In the genomic region with DNA sequence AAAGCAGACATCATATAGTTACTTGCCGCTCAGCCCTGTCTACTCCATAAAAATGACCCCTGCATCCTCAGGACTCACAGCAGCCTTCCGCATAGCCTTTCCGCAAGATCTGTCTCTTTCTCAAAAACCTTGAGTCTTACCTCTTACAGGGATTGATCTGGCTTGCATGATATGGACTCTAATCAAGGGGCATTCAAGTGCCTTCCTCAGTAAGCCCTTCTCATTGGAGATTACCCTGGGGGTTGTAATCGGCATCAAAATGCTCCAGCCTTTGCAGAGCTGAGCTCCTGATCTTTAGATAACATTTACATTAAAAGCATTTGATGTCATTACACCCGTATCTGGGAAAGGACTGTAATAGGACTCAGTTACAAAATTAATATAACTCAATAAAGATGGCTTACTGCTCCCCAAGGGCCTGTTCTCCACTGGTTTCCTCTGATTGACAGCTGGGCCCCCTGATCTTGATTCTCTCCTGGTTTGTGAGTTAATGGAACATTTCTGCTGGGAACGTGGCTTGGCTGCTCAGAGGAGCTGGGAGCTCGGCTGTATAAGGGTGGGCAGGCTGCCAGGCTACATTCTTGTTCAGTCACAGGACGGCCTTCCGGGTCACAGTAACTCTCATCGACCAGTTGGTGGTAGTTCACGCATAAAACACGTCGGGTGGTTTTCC, we compare ENCODE assay signal across 8 mouse cellular contexts.
A peak's percentile ranks its signal among the peaks of the same experiment; 100 is the strongest.
DNase-seq lines count a peak whose midpoint lies in the region; ATAC-seq and TF ChIP-seq lines count a peak whose summit lies in the region.

No protein-coding gene starts in this region.

- H3K27ac ChIP-seq in heart, embryonic 14.5 days (replicated peaks in 1 of 2; ENCODE audit: control insufficient read depth in 1 of 2, insufficient read depth in 1 of 2, low read depth in 2 of 2, low read length in 2 of 2): peak overlapping the region; percentile 14 to 63
- H3K27ac ChIP-seq in limb, embryonic 14.5 days (replicated peaks; ENCODE audit: low read depth, low read length): no peak overlapping the region

- H3K36me3 ChIP-seq in heart, embryonic 14.5 days (ENCODE audit: control insufficient read depth, insufficient read depth, low read length): no peaks in the 10 kb centered on the region
- peaks cover 6% of the 10 kb centered on the region; the same call in 1 of the 2 replicates for H3K36me3 ChIP-seq in limb, embryonic 14.5 days (ENCODE audit: control insufficient read depth, insufficient read depth, low read length)

- peak; percentile 73 for ATAC-seq in heart, embryonic 14.5 days (ENCODE audit: insufficient number of reproducible peaks, insufficient read depth, low FRiP score, low read depth)
- peak; percentile 82 for ATAC-seq in limb, embryonic 14.5 days (ENCODE audit: low FRiP score, low read depth)

- no peaks in the 10 kb centered on the region for H3K9me3 ChIP-seq in heart, embryonic 14.5 days (ENCODE audit: control insufficient read depth, low read length)
- H3K9me3 ChIP-seq in limb, embryonic 14.5 days (ENCODE audit: control insufficient read depth, low read length): no peaks in the 10 kb centered on the region

- H3K4me1 ChIP-seq in heart, embryonic 14.5 days (ENCODE audit: control insufficient read depth in 2 of 2, insufficient read depth in 2 of 2, low read length in 2 of 2): peaks cover 14 to 16% of the 10 kb centered on the region in 2 experiments
- H3K4me1 ChIP-seq in limb, embryonic 14.5 days (ENCODE audit: control insufficient read depth, insufficient read depth, low read length): peaks cover 14% of the 10 kb centered on the region

- H3K4me3 ChIP-seq in heart, embryonic 14.5 days (ENCODE audit: control insufficient read depth in 1 of 2, insufficient read depth in 1 of 2, low read depth in 1 of 2, low read length in 2 of 2): no peak overlapping the region
- no peak overlapping the region for H3K4me3 ChIP-seq in limb, embryonic 14.5 days (replicated peaks; ENCODE audit: low read length)

- WGBS in heart, embryonic 14.5 days: 30% methylated on average over 13 of the region's 13 CpGs
- WGBS in limb, embryonic 14.5 days: 30% methylated on average over 13 of the region's 13 CpGs

- H3K9ac ChIP-seq in heart, embryonic 14.5 days (ENCODE audit: low read length): 0 out of 2 replicates have a peak overlapping the region, but pooled peaks have one; percentile 30
- no peak overlapping the region for H3K9ac ChIP-seq in limb, embryonic 14.5 days (ENCODE audit: low read depth, low read length, severe bottlenecking)

- peak overlapping the region; percentile 1; the same call in 1 of the 2 replicates for H3K4me2 ChIP-seq in heart, embryonic 14.5 days (ENCODE audit: low read length)
- no peak overlapping the region; the same call in 1 of the 2 replicates for H3K4me2 ChIP-seq in limb, embryonic 14.5 days (replicated peaks; ENCODE audit: low read depth, low read length, severe bottlenecking)

- DNase-seq in cerebellum, adult 8-10 months: peak; percentile 1
- no peak for DNase-seq in cerebellum, adult 9-11 months
- DNase-seq in urinary bladder, postnatal 14 days (ENCODE audit: low spot score): peak; percentile 59
- DNase-seq in urinary bladder, adult 2 months (ENCODE audit: low spot score): no peak
- DNase-seq in limb, embryonic 14.5 days (ENCODE audit: low spot score): peak; percentile 85
- DNase-seq in testis, postnatal 14 days (ENCODE audit: low spot score): peak; percentile 23
- no peak for DNase-seq in thymus, postnatal 25 days

- no peaks in the 10 kb centered on the region for H3K27me3 ChIP-seq in heart, embryonic 14.5 days (ENCODE audit: control insufficient read depth, insufficient read depth, low read length)
- no peaks in the 10 kb centered on the region for H3K27me3 ChIP-seq in limb, embryonic 14.5 days (ENCODE audit: control insufficient read depth, insufficient read depth, low read length)

- no peak for TF ChIP-seq POLR2A in limb, embryonic 14.5 days (IDR thresholded peaks at IDR 0.05; ENCODE audit: borderline replicate concordance, extremely low read depth, insufficient read depth, insufficient read length)

Comparison
In these comparisons a context has a peak if more than half of its experiments do, and no peak if none do; other contexts are left out.
1. DNase-seq: peak in cerebellum, adult 8-10 months (single experiment), urinary bladder, postnatal 14 days (single experiment), limb, embryonic 14.5 days (single experiment) and testis, postnatal 14 days (single experiment); none in cerebellum, adult 9-11 months (single experiment), urinary bladder, adult 2 months (single experiment) and thymus, postnatal 25 days (single experiment).